Mouse (Mus musculus): ENCODE results near the gene Tex16. TPM values are rescaled to one million over a fixed set of nuclear protein-coding genes. Genes with fewer than 3 reads are reported as not detected.

Tex16 gene
- polyA plus RNA-seq (2012; rRNA removed) = not detected in 2 replicates

GRCm38 (mm10) chrX:112010707-112011106 lies at the start of gene Tex16:
Tex16 (plus strand) TSS chrX:112011007.

Other genes with a start within 250 kb of the Tex16 start
- not detected in 2 replicates for gene Gm45194, start 119.6 kb upstream of the Tex16 start, polyA plus RNA-seq (2012; rRNA removed)
- gene 4933403O08Rik, start 228.0 kb downstream of the Tex16 start, polyA plus RNA-seq (2012; rRNA removed) = not detected in 2 replicates

All from ovary, adult 2 months (tissue).